Mouse (Mus musculus) ovary, postnatal 14 days (tissue): ENCODE measurements at regions not wholly inside any gene's neighbourhood (a gene's known extent, or its start where the extent isn't known, plus 50 kb on each side); places are given as distances from the start of the nearest gene placed in this dataset.

Experiments used
- DNase-seq: peaks from one replicate; pipeline ENCODE4 v3.0.0; 2022; ENCODE audit warnings: low spot score

DNA sequence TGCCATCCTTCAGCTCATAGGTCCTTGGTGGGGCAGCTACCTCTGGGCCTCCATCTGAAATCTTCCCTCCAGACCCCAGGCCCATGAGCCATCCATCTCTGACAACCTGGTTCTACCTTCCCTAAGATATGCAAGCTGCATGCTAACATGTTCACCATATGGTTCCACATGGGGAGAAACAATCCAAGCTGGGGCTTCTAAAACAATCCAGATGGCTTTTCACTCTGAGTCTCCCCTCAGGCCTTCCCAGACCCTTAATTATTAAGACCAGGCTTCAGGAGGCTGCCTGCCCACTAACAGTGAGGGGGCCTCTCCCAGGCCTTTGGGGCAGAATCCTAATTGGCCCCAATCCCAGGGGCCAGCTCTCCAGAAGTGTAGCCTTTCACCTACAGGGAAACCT is 71.1 kb upstream of the Sfswap start:
- DNase-seq, result no peak

DNA sequence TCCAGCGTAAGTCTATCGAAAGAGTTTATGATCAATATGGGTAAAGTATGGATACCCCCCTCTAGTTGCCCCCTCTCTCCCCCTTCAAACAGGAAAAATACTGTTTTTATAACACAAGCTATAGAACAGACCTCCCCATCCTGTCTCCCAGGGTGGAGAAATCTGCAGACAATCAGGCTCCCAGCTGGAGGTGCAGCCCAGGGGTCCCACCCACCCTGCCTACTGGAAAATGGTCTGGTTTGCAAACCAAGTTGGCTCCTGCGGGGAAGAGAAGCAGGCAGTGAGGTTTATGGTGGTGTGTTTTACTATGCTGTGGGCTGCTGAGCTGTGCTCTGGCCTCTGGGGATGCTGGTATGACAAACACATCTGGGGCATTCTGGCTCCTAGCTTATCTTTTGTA is 70.7 kb upstream of the Sfswap start:
- DNase-seq, result no peak

DNA sequence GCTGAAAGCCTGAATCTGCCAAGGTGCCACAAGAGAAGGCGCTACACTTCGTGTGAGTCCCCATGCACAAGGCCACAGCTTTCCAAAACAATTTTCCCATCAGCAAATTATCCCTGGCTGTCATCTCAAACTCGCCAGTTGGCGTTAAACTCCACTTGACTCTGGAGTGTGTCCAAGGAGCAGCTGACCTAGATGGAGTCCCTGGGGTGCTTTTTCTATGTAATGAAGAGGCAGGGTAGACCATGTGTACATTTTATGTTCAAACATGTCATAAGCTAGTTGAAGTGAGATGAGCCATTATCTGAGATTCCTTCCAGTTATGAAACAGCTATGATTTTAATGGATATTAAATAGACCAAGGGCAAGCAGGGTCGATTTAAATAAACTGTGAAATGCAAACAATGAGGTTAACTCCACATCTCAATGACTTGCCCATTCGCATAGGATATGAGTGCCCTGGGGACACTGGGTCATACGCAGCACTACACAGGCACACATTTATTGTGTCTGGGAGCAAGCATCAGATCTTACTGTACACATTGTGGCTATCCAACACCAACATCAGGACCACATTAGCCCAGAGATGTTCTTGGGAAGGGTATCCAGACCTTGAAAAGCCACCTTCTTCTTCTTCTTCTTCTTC is 51.0 kb upstream of the Sfswap start:
- DNase-seq, result no peak
